8 mouse cellular contexts compared by ENCODE assay signal in genomic region chr4:62763990-62764389, GRCm38 (mm10).
DNase-seq lines count a peak whose midpoint lies in the region; ATAC-seq and TF ChIP-seq lines count a peak whose summit lies in the region.

No protein-coding gene starts in this region.

- no peak overlapping the region for H3K4me3 ChIP-seq in hindbrain, embryonic 14.5 days (replicated peaks; ENCODE audit: low read length)

- H3K27ac ChIP-seq in hindbrain, embryonic 14.5 days, result no peak overlapping the region

- H3K9me3 ChIP-seq in hindbrain, embryonic 14.5 days (ENCODE audit: control insufficient read depth, low read length), result no peaks in the 10 kb centered on the region

- peaks cover under 1% of the 10 kb centered on the region; the same call in 1 of the 2 replicates for H3K4me1 ChIP-seq in hindbrain, embryonic 14.5 days (replicated peaks; ENCODE audit: control insufficient read depth, insufficient read depth, low read length)

- peak; percentile 90 for TF ChIP-seq CTCF in Patski (IDR thresholded peaks at IDR 0.05)

- in situ Hi-C loops in Patski (cut with MboI; ENCODE audit: low pct_unique_long_range_greater_than_20kb), result no loop called here

- POLR2A ChIA-PET in Patski (lab: Charles Lee), result interaction anchor here (1.1 to 2.1 kb wide), 3 partner anchors 10 to 67 kb away, joined by 3 to 10 read pairs (median 4); no protein-coding TSS in a partner anchor

- H3K27me3 ChIP-seq in Patski, result peaks cover 3% of the 10 kb centered on the region
- no peaks in the 10 kb centered on the region for H3K27me3 ChIP-seq in hindbrain, embryonic 14.5 days (ENCODE audit: control insufficient read depth, insufficient read depth, low read length)

- CTCF ChIA-PET in Patski (lab: Charles Lee), result interaction anchor here (1.1 to 7.1 kb wide), 8 partner anchors 10 to 368 kb away, joined by 3 to 127 read pairs (median 3); no protein-coding TSS in a partner anchor

- H3K4me2 ChIP-seq in hindbrain, embryonic 14.5 days (replicated peaks), result no peak overlapping the region

- DNase-seq in Patski (ENCODE audit: low read depth, low spot score), result no peak
- peak; percentile 92 to 95 for DNase-seq in cerebellum, postnatal 14 days
- DNase-seq in gastrocnemius, adult 18-20 months (ENCODE audit: low spot score), result peak; percentile 89
- DNase-seq in hindbrain, embryonic 14.5 days (ENCODE audit: low spot score), result peak; percentile 87
- peak; percentile 78 to 86 for DNase-seq in layer of hippocampus, postnatal 14 days (ENCODE audit: low spot score in 2 of 2)
- DNase-seq in lung, postnatal 10 days, result peak; percentile 92
- peak; percentile 92 for DNase-seq in retina, embryonic 14.5 days (ENCODE audit: low spot score)
- DNase-seq in thymus, postnatal 25 days, result peak; percentile 81

- H3K9ac ChIP-seq in hindbrain, embryonic 14.5 days, result no peak overlapping the region

- H3K36me3 ChIP-seq in hindbrain, embryonic 14.5 days (replicated peaks; ENCODE audit: control insufficient read depth, insufficient read depth), result no peaks in the 10 kb centered on the region

- 15% methylated on average over 5 of the region's 5 CpGs for WGBS in hindbrain, embryonic 14.5 days

- ATAC-seq in Patski, result peak; percentile 78
- peak; percentile 86 for ATAC-seq in hindbrain, embryonic 14.5 days (ENCODE audit: low FRiP score)
